Mouse (Mus musculus) olfactory bulb, adult 2 months (tissue): ENCODE measurements at regions not wholly inside any gene's neighbourhood (a gene's known extent, or its start where the extent isn't known, plus 50 kb on each side); places are given as distances from the start of the nearest gene placed in this dataset.

Source experiments
- H3K27ac ChIP-seq: fragments of 200-500 bp; 2 replicates; pipeline ENCODE4 v1.5.1; 2012; ENCODE audit warnings: low read depth, low read length; ENCODE audit not compliant: insufficient read depth
- H3K4me1 ChIP-seq: fragments of 200-500 bp; 2 replicates; pipeline ENCODE4 v1.6.1; 2012; ENCODE audit warnings: low read length; ENCODE audit not compliant: control insufficient read depth, insufficient read depth
- H3K4me3 ChIP-seq: fragments of 200-500 bp; 2 replicates; pipeline ENCODE4 v1.5.1; 2012; ENCODE audit warnings: mild to moderate bottlenecking, low read depth, low read length, moderate library complexity; ENCODE audit not compliant: insufficient read depth
- CTCF ChIP-seq: fragments of 200-500 bp; IDR thresholded peaks from 2 replicates; pipeline ENCODE4 v1.5.1; 2012; ENCODE audit warnings: low read depth, mild to moderate bottlenecking, low read length, moderate library complexity; ENCODE audit not compliant: insufficient read depth
- POLR2A ChIP-seq: fragments of 200-500 bp; IDR thresholded peaks from 2 replicates; pipeline ENCODE4 v1.6.1; 2012; ENCODE audit warnings: mild to moderate bottlenecking, low read depth, low read length, moderate library complexity; ENCODE audit not compliant: insufficient read depth
- WGBS: fragments of 180-500 bp; shearing (Covaris S2); methylation state at CpG from one replicate; pipeline ENCODE4 v1.1.7; 2018; 5-methylcytosine and 5-hydroxymethylcytosine counted together

DNA sequence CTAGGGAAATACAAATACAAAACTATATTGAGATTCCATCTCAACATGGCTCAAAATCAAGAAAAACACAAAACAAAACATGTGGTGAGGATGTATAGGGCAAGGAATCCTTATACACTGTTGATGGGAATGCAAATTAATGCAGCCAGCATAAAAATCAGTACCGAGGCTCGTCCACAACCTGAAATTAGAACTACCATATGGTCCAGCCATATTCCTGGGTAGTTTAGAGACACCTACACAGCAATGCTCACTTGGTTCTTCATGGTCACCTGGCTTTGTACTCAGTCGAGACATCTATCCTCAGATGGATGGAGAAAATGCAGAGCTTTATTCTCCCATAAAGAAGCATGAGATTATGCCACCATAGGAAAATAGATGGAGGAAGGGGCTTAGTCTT lies 340.0 kb downstream of the Phkb start:
- Histone ChIP-seq H3K4me3 (no peak overlapping the region), H3K4me1 (no peaks in the 10 kb centered on the region), H3K27ac (no peak overlapping the region)
- WGBS, result 83% methylated on average over 3 of the region's 3 CpGs
- TF ChIP-seq POLR2A, result no peak
- TF ChIP-seq CTCF, result no peak

- no peak for TF ChIP-seq CTCF
- no peak for TF ChIP-seq POLR2A
- 36% methylated on average over 1 of the region's 1 CpGs for WGBS
- H3K4me1 ChIP-seq, result no peaks in the 10 kb centered on the region
- no peak overlapping the region for H3K4me3 ChIP-seq
- no peak overlapping the region for H3K27ac ChIP-seq
Observed at GRCm38 (mm10) chr8:86170091-86170490, 329.3 kb downstream of the Phkb start.

- Histone ChIP-seq H3K27ac (no peak overlapping the region), H3K4me1 (no peaks in the 10 kb centered on the region), H3K4me3 (no peak overlapping the region)
- WGBS, result 91% methylated on average over 2 of the region's 2 CpGs
- TF ChIP-seq CTCF (no peak), POLR2A (no peak)
Observed at GRCm38 (mm10) chr8:86164818-86165217, 324.1 kb downstream of the Phkb start.

DNA sequence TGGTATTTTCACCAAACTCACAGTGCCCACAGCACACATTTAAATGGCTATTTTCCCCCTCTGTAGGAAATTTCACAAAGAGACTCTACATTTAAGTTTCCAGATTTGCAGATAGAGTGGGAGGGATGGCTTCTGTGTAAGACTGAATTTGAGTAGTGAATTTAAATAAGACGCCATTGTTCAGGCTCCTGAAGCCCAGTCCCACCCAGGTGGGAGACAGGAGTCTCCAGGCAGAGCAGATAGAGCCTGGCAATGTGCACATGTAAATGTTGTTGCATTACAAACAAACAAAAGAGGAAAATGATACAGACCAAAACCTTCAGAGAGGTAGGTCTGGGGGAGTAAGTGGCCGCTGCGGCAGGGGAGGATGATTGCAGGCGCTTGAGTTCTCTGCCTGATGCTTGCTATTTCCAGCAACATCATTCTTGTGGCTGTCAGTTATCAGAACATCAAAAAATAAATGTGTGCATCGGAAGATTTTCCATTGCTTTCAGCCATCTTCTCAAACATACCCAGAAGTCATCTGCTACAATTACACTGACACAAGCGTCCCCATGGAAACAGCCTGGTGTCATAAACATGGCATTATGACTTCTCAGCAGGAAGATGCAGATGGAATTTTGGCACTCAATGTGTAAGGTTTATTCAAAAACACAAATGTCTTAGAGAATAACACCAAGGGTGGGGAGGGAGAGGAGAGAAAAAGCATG lies 318.5 kb downstream of the Phkb start:
- H3K27ac ChIP-seq, result no peak overlapping the region
- H3K4me1 ChIP-seq, result peaks cover 2% of the 10 kb centered on the region; the same call in 1 of the 2 replicates
- TF ChIP-seq CTCF (no peak), POLR2A (no peak)
- 66% methylated on average over 6 of the region's 6 CpGs for WGBS
- H3K4me3 ChIP-seq, result no peak overlapping the region

DNA sequence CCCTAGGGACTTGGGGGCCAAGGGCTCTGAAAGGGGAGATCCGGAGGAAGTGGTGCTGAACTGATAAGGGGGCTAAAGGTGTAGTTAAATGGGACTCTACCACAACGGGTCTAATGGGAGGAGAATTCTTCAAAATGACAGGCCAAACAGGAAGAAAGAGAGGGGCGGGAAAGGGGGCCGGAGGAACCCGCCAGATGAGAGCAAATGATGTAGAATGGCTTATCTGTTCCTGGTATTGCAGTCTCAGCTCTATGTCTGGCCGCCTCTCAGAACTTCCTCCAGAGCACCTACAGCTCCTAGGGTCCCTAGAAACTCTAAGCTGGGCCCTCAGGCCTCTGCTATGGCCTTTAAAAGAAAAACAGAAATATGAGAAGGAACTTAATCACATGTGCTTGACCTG lies 306.8 kb downstream of the Phkb start:
- Histone ChIP-seq H3K27ac (no peak overlapping the region), H3K4me1 (no peaks in the 10 kb centered on the region), H3K4me3 (no peak overlapping the region)
- TF ChIP-seq CTCF, result no peak
- TF ChIP-seq POLR2A, result no peak
- WGBS, result 68% methylated on average over 6 of the region's 6 CpGs

DNA sequence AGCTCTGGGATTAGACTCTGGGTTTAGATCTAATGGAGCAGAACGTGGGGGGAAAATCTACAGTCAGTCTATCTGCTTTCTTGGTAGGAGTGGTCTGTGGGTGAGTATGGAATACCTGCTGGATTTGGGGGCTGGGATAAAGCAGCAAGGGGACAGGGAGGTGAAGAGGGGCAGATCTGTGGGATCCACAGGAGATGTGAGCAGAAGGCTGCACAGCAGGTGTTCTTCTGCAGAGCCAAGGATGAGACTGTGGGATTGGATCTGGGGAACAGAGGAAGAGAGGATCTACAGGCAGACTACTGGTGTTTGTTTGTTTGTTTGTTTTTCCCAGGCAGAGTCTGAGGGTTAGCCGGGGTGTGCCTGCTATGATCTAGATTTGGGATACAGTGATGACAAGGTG lies 284.5 kb downstream of the Phkb start:
- Histone ChIP-seq H3K4me1 (no peaks in the 10 kb centered on the region), H3K27ac (no peak overlapping the region)
- 90% methylated on average over 2 of the region's 2 CpGs for WGBS

GRCm38 (mm10) chr8:86124655-86125054 lies 283.9 kb downstream of the Phkb start:
- Histone ChIP-seq H3K27ac (no peak overlapping the region), H3K4me3 (no peak overlapping the region), H3K4me1 (no peaks in the 10 kb centered on the region)
- 91% methylated on average over 1 of the region's 1 CpGs for WGBS
- TF ChIP-seq POLR2A (no peak), CTCF (no peak)

More for the DNA sequence above, 284.5 kb downstream of the Phkb start:
- TF ChIP-seq CTCF (no peak), POLR2A (no peak)
- H3K4me3 ChIP-seq, result no peak overlapping the region
